Mouse (Mus musculus): Measurements from ENCODE around the gene Ap5b1. TPM values are rescaled to one million over a fixed set of nuclear protein-coding genes. Genes with fewer than 3 reads are reported as not detected.

The Ap5b1 gene
- polyA plus RNA-seq, 1 experiment from 2014 or later = 2.5 TPM

DNA sequence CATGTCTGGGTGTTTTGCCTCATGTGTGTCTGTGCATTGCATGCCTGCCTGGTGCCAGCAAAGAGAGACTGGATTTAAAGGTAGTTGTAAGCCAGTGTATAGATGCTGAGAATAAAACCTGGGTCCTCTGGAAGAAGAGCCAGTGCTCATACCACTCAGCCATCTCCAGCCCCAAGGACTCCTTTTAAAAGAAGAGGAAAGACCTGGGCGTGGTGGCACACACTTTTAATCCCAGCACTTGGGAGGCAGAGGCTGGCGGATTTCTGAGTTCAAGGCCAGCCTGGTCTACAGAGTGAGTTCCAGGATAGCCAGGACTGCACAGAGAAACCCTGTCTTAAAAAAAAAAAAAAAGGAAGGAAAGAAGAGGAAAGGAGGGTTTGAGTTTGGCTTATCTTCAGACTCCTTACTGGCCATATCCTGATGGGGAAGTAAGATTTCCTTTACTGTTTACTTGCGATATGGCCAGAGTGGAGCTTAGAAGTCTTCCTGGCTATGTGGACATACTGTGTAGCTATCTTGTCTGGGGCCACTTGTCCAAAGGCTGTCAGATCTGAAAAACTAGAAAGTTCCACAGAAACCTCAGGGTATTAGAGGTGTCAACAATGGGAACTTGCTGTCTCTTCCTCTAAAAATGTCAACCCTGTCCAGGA lies 45.1 kb downstream of the Ap5b1 start:
- Histone ChIP-seq H3K36me3 (ENCODE audit: control insufficient read depth, insufficient read depth, low read length) (peaks cover 12% of the 10 kb centered on the region), H3K9me3 (ENCODE audit: control insufficient read depth, low read length) (no peaks in the 10 kb centered on the region), H3K4me2 (ENCODE audit: low read length) (no peak overlapping the region), H3K9ac (ENCODE audit: low read length) (no peak overlapping the region), H3K27ac (replicated peaks in 1 of 2; ENCODE audit: control insufficient read depth in 1 of 2, insufficient read depth in 1 of 2, low read depth in 2 of 2, low read length in 2 of 2) (no peak overlapping the region), H3K27me3 (ENCODE audit: control insufficient read depth, insufficient read depth, low read length) (peaks cover 3% of the 10 kb centered on the region; the same call in 1 of the 2 replicates), H3K4me1 (ENCODE audit: control insufficient read depth in 2 of 2, insufficient read depth in 2 of 2, low read length in 2 of 2) (peaks cover 14 to 20% of the 10 kb centered on the region in 2 experiments), H3K4me3 (ENCODE audit: control insufficient read depth in 1 of 2, insufficient read depth in 1 of 2, low read depth in 1 of 2, low read length in 2 of 2) (no peak overlapping the region)
- ATAC-seq (ENCODE audit: insufficient number of reproducible peaks, insufficient read depth, low FRiP score, low read depth) = no peak
- 53% methylated on average over 3 of the region's 3 CpGs for WGBS

DNA sequence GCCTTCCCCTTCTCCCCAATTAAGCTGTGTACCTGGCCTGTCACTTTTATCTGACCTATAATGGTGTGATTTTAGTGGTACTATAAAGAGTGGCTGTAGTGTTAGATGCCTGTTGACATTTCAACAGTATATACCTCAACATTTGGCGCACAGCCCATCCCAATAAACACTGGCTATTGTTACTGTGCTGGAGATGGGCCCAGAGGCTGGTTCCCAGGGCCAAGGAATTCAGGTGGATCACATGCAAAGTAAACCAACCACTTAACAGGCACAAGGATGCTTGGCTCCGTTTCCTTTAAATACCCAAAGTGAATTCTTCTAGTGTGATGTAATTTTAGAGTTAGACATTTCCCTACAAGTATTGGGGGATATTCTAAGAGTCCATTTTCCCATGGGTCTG lies 47.1 kb downstream of the Ap5b1 start:
- Histone ChIP-seq H3K4me3 (ENCODE audit: control insufficient read depth in 1 of 2, insufficient read depth in 1 of 2, low read depth in 1 of 2, low read length in 2 of 2) (no peak overlapping the region), H3K4me1 (ENCODE audit: control insufficient read depth in 2 of 2, insufficient read depth in 2 of 2, low read length in 2 of 2) (peaks cover 5 to 9% of the 10 kb centered on the region in 2 experiments), H3K4me2 (ENCODE audit: low read length) (no peak overlapping the region), H3K27me3 (ENCODE audit: control insufficient read depth, insufficient read depth, low read length) (peaks cover 3% of the 10 kb centered on the region; the same call in 1 of the 2 replicates), H3K9ac (ENCODE audit: low read length) (no peak overlapping the region), H3K27ac (replicated peaks in 1 of 2; ENCODE audit: control insufficient read depth in 1 of 2, insufficient read depth in 1 of 2, low read depth in 2 of 2, low read length in 2 of 2) (no peak overlapping the region), H3K9me3 (ENCODE audit: control insufficient read depth, low read length) (no peaks in the 10 kb centered on the region), H3K36me3 (ENCODE audit: control insufficient read depth, insufficient read depth, low read length) (no peaks in the 10 kb centered on the region)
- 47% methylated on average over 2 of the region's 2 CpGs for WGBS
- no peak for ATAC-seq (ENCODE audit: insufficient number of reproducible peaks, insufficient read depth, low FRiP score, low read depth)

DNA sequence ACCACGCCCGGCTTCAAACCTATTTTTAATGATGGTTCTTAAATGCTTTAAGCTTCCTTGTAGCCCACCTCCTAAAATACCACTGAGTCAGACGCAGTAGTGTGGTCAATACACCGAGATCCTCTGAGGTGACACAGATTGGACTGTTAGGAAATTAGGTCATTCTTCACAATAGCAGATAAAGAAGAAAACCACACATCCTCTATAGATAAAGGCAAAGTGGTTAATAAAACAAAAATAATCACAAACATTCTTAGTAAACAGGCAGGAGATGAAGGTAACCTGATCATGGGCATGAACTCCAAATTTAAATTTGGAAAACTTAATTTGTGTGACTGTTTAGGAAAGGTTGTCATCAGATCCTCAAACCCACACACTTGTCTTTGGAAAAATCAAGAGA lies 52.2 kb downstream of the Ap5b1 start:
- Histone ChIP-seq H3K4me1 (ENCODE audit: control insufficient read depth in 2 of 2, insufficient read depth in 2 of 2, low read length in 2 of 2) (no peaks in the 10 kb centered on the region), H3K4me2 (ENCODE audit: low read length) (no peak overlapping the region), H3K27ac (replicated peaks in 1 of 2; ENCODE audit: control insufficient read depth in 1 of 2, insufficient read depth in 1 of 2, low read depth in 2 of 2, low read length in 2 of 2) (no peak overlapping the region), H3K9me3 (ENCODE audit: control insufficient read depth, low read length) (no peaks in the 10 kb centered on the region), H3K4me3 (ENCODE audit: control insufficient read depth in 1 of 2, insufficient read depth in 1 of 2, low read depth in 1 of 2, low read length in 2 of 2) (no peak overlapping the region), H3K9ac (ENCODE audit: low read length) (no peak overlapping the region), H3K36me3 (ENCODE audit: control insufficient read depth, insufficient read depth, low read length) (no peaks in the 10 kb centered on the region), H3K27me3 (ENCODE audit: control insufficient read depth, insufficient read depth, low read length) (no peaks in the 10 kb centered on the region)
- WGBS = 65% methylated on average over 4 of the region's 4 CpGs
- no peak for ATAC-seq (ENCODE audit: insufficient number of reproducible peaks, insufficient read depth, low FRiP score, low read depth)

Other genes starting within 250 kb of the Ap5b1 start
- gene Catsper1, start 232.3 kb upstream of the Ap5b1 start, polyA plus RNA-seq (2014; fragmentation: Nextera tagmentation; extraction: Ambion mirVana) = not detected in 2 replicates
- gene Cst6, start 218.5 kb upstream of the Ap5b1 start, polyA plus RNA-seq (2014; fragmentation: Nextera tagmentation; extraction: Ambion mirVana) = 0.92 and 0.95 TPM in 2 replicates
- 37.4 and 42.1 TPM in 2 replicates for gene Eif1ad, start 201.3 kb upstream of the Ap5b1 start, polyA plus RNA-seq (2014; fragmentation: Nextera tagmentation; extraction: Ambion mirVana)
- gene Banf1, start 200.9 kb upstream of the Ap5b1 start, polyA plus RNA-seq (2014; fragmentation: Nextera tagmentation; extraction: Ambion mirVana) = 453 and 486 TPM in 2 replicates
- gene Sart1, start 179.3 kb upstream of the Ap5b1 start, polyA plus RNA-seq (2014; fragmentation: Nextera tagmentation; extraction: Ambion mirVana) = 39.5 and 39.6 TPM in 2 replicates
- 1.6 and 3.0 TPM in 2 replicates for gene Tsga10ip, start 165.5 kb upstream of the Ap5b1 start, polyA plus RNA-seq (2014; fragmentation: Nextera tagmentation; extraction: Ambion mirVana)
- gene Drap1, start 143.0 kb upstream of the Ap5b1 start, polyA plus RNA-seq (2014; fragmentation: Nextera tagmentation; extraction: Ambion mirVana) = 154 and 178 TPM in 2 replicates
- gene AI837181, start 142.9 kb upstream of the Ap5b1 start, polyA plus RNA-seq (2014; fragmentation: Nextera tagmentation; extraction: Ambion mirVana) = 23.7 and 35.0 TPM in 2 replicates
- not detected in 2 replicates for gene Fosl1, start 120.5 kb upstream of the Ap5b1 start, polyA plus RNA-seq (2014; fragmentation: Nextera tagmentation; extraction: Ambion mirVana)
- 9.0 and 10.4 TPM in 2 replicates for gene Ccdc85b, start 110.1 kb upstream of the Ap5b1 start, polyA plus RNA-seq (2014; fragmentation: Nextera tagmentation; extraction: Ambion mirVana)
- gene Fibp, start 107.4 kb upstream of the Ap5b1 start, polyA plus RNA-seq (2014; fragmentation: Nextera tagmentation; extraction: Ambion mirVana) = 101 and 120 TPM in 2 replicates
- 0.84 and 1.4 TPM in 2 replicates for gene Ctsw, start 99.5 kb upstream of the Ap5b1 start, polyA plus RNA-seq (2014; fragmentation: Nextera tagmentation; extraction: Ambion mirVana)
- 60.8 and 68.9 TPM in 2 replicates for gene Efemp2, start 94.1 kb upstream of the Ap5b1 start, polyA plus RNA-seq (2014; fragmentation: Nextera tagmentation; extraction: Ambion mirVana)
- gene Mus81, start 79.6 kb upstream of the Ap5b1 start, polyA plus RNA-seq (2014; fragmentation: Nextera tagmentation; extraction: Ambion mirVana) = 36.6 and 37.5 TPM in 2 replicates
- 1,876 and 1,886 TPM in 2 replicates for gene Cfl1, start 77.6 kb upstream of the Ap5b1 start, polyA plus RNA-seq (2014; fragmentation: Nextera tagmentation; extraction: Ambion mirVana)
- 0.20 TPM in 2 replicates for gene 1700020D05Rik, start 64.2 kb upstream of the Ap5b1 start, polyA plus RNA-seq (2014; fragmentation: Nextera tagmentation; extraction: Ambion mirVana)
- 16.5 and 17.9 TPM in 2 replicates for gene Snx32, start 57.5 kb upstream of the Ap5b1 start, polyA plus RNA-seq (2014; fragmentation: Nextera tagmentation; extraction: Ambion mirVana)
- 0.09 TPM in 1 of 2 replicates, not detected in the other for gene Ovol1, start 7.4 kb upstream of the Ap5b1 start, polyA plus RNA-seq (2014; fragmentation: Nextera tagmentation; extraction: Ambion mirVana)
- gene Rnaseh2c, start 33.8 kb downstream of the Ap5b1 start, polyA plus RNA-seq (2014; fragmentation: Nextera tagmentation; extraction: Ambion mirVana) = 68.8 and 78.5 TPM in 2 replicates
- gene Kat5, start 42.2 kb downstream of the Ap5b1 start, polyA plus RNA-seq (2014; fragmentation: Nextera tagmentation; extraction: Ambion mirVana) = 19.7 and 20.0 TPM in 2 replicates
- 35.1 and 36.9 TPM in 2 replicates for gene Rela, start 69.5 kb downstream of the Ap5b1 start, polyA plus RNA-seq (2014; fragmentation: Nextera tagmentation; extraction: Ambion mirVana)
- gene Sipa1, start 95.7 kb downstream of the Ap5b1 start, polyA plus RNA-seq (2014; fragmentation: Nextera tagmentation; extraction: Ambion mirVana) = 16.7 and 17.2 TPM in 2 replicates
- 16.7 and 22.4 TPM in 2 replicates for gene Map3k11, start 120.7 kb downstream of the Ap5b1 start, polyA plus RNA-seq (2014; fragmentation: Nextera tagmentation; extraction: Ambion mirVana)
- gene Pcnx3, start 120.9 kb downstream of the Ap5b1 start, polyA plus RNA-seq (2014; fragmentation: Nextera tagmentation; extraction: Ambion mirVana) = 15.3 and 17.3 TPM in 2 replicates
- 0.26 and 0.27 TPM in 2 replicates for gene Kcnk7, start 136.3 kb downstream of the Ap5b1 start, polyA plus RNA-seq (2014; fragmentation: Nextera tagmentation; extraction: Ambion mirVana)
- gene Ehbp1l1, start 158.3 kb downstream of the Ap5b1 start, polyA plus RNA-seq (2014; fragmentation: Nextera tagmentation; extraction: Ambion mirVana) = 66.5 and 67.1 TPM in 2 replicates
- 86.1 and 89.5 TPM in 2 replicates for gene Fam89b, start 161.6 kb downstream of the Ap5b1 start, polyA plus RNA-seq (2014; fragmentation: Nextera tagmentation; extraction: Ambion mirVana)
- gene Ltbp3, start 172.9 kb downstream of the Ap5b1 start, polyA plus RNA-seq (2014; fragmentation: Nextera tagmentation; extraction: Ambion mirVana) = 35.7 and 39.0 TPM in 2 replicates
- gene Scyl1, start 203.4 kb downstream of the Ap5b1 start, polyA plus RNA-seq (2014; fragmentation: Nextera tagmentation; extraction: Ambion mirVana) = 56.9 and 62.3 TPM in 2 replicates

Data from heart, embryonic 14.5 days (tissue).